Mouse (Mus musculus): ENCODE results near the gene Rac2.

DNA sequence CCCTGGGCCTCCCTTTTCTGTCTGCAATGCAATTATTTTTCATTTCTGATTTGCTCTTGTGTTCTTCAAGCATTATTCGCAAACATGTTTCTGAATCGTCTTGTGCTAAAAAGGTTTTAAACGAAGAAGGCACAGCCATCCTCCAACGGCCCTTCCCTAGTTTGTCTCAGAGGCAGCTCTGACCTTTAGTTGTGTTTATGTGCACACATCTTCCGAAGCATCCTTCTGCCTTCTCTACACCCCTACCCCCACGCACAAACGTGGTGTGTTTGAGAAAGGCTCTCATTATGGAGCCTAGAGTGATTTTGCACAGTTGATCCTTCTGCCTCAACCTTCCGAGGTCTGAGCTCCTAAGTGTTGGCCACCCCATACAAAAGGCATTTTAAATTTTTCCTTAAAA, 23.9 kb downstream of the Rac2 start:
- no peak for TF ChIP-seq CTCF (IDR thresholded peaks at IDR 0.05; ENCODE audit: insufficient read depth, low read depth, low read length)
- no peak for TF ChIP-seq POLR2A (IDR thresholded peaks at IDR 0.05; ENCODE audit: insufficient read depth, low read depth, low read length)
